Mouse (Mus musculus): ENCODE data around the gene Uba3.

GRCm38 (mm10) chr6:97148383-97149251, 56.8 kb downstream of the Uba3 start, which contains the start of gene Eogt:
- TF ChIP-seq CTCF (IDR thresholded peaks at IDR 0.05; ENCODE audit: low read depth) = peak; percentile 68
- TF ChIP-seq EP300 (IDR thresholded peaks at IDR 0.05; ENCODE audit: low read depth) = no peak

Data from liver, postnatal 0 days (tissue).